Mouse (Mus musculus) intestine, postnatal 0 days (tissue): Measurements from ENCODE around the gene Chst1. TPM values are rescaled to one million over a fixed set of nuclear protein-coding genes. Genes with fewer than 3 reads are reported as not detected.

Source experiments
- ATAC-seq: fragments of 200-750 bp; cut with Nextera tagmentation; 2 replicates; pipeline ENCODE4 v1.8.0; 2017; ENCODE audit warnings: mild to moderate bottlenecking, moderate TSS enrichment, moderate library complexity
- H3K27ac ChIP-seq: fragments of 300-500 bp; sonication (generic); 2 replicates; pipeline ENCODE4 v1.5.1; 2014; ENCODE audit warnings: mild to moderate bottlenecking, low read depth, low read length, moderate library complexity
- H3K27me3 ChIP-seq: fragments of 300-500 bp; sonication (generic); replicated peaks from 2 replicates; pipeline ENCODE4 v1.6.1; 2014; ENCODE audit warnings: low read length, mixed read lengths; ENCODE audit not compliant: control insufficient read depth, insufficient read depth
- H3K36me3 ChIP-seq: fragments of 300-500 bp; sonication (generic); 2 replicates; pipeline ENCODE4 v1.6.1; 2014; ENCODE audit warnings: mild to moderate bottlenecking, moderate library complexity; ENCODE audit not compliant: control insufficient read depth, insufficient read depth
- H3K4me1 ChIP-seq: fragments of 300-500 bp; sonication (generic); replicated peaks from 2 replicates; pipeline ENCODE4 v1.6.1; 2014; ENCODE audit warnings: antibody characterized with exemption, low read length, mixed read lengths; ENCODE audit not compliant: control insufficient read depth, insufficient read depth
- H3K4me2 ChIP-seq: fragments of 300-500 bp; sonication (generic); replicated peaks from 2 replicates; pipeline ENCODE4 v1.6.1; 2014; ENCODE audit warnings: low read depth, mild to moderate bottlenecking, moderate library complexity
- H3K4me3 ChIP-seq: fragments of 300-500 bp; sonication (generic); 2 replicates; pipeline ENCODE4 v1.5.1; 2014; ENCODE audit warnings: low read depth, low read length
- H3K9ac ChIP-seq: fragments of 300-500 bp; sonication (generic); 2 replicates; pipeline ENCODE4 v1.6.1; 2014; ENCODE audit warnings: mild to moderate bottlenecking, low read depth, low read length
- H3K9me3 ChIP-seq: fragments of 300-500 bp; sonication (generic); 2 replicates; pipeline ENCODE4 v1.6.1; 2016; ENCODE audit warnings: mixed run types; ENCODE audit not compliant: control insufficient read depth
- CTCF ChIP-seq: sonication (generic); IDR thresholded peaks from 2 replicates; pipeline ENCODE4 v1.5.1; 2016; ENCODE audit warnings: low read depth, mild to moderate bottlenecking, control low read depth, antibody characterized with exemption, moderate library complexity
- WGBS: fragments of 180-500 bp; shearing (Covaris S2); extraction: QIAGEN DNeasy Blood & Tissue Kit; methylation state at CpG from one replicate; pipeline ENCODE4 v1.1.7; 2014; 5-methylcytosine and 5-hydroxymethylcytosine counted together
- polyA plus RNA-seq: library from polyadenylated mRNA; unstranded; fragments of >200 nt; fragmentation: Nextera tagmentation; extraction: Ambion mirVana; gene quantifications from 2 replicates; pipeline ENCODE4 v1.2.1, GENCODE M21; 2015

Gene Chst1
- polyA plus RNA-seq, 1 experiment from 2014 or later: 2.2 TPM

DNA sequence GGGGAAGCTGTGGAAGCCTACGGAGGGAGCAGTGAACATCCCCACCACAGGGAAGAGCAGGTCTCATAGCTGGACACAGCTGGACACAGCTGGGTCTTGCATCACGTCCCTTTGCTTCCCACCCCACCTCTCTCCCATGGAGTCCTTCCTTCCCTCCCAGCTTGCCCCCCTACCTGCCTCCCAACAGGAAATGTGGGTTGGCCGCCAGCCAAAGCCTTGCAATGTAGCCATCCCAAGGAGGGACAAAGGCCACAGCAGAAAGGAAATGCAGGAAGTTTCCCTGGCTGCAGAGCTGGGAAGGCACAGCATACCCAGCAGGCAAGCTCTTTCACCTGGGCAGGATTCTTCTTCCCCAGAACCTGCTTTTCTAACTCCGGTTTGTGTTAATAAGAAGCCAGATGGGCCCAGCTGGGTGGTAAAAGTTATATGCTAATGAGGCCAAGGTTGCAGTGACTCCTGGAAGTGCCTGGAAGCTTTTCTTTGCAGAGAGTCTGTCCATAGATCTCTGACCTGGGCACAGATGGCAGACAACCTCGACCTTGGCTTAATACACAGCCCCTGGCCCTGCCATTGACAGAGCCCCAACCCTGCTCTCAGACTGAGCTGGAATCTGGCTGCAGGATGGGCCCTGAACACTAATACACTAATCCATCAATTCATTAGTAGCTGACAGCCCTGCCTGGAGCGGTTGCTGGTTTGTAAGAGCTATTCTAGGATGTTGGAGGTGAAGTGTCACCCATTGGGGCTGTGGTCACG is 46.0 kb downstream of the Chst1 start:
- 19% methylated on average over 7 of the region's 7 CpGs for WGBS
- H3K4me2 ChIP-seq: 0 out of 2 replicates have a peak overlapping the region, but pooled peaks have one; percentile 3
- ATAC-seq: peak; percentile 80
- H3K36me3 ChIP-seq: no peaks in the 10 kb centered on the region
- H3K27me3 ChIP-seq: no peaks in the 10 kb centered on the region
- no peak overlapping the region; the same call in none of the 2 replicates for H3K27ac ChIP-seq
- no peaks in the 10 kb centered on the region for H3K4me1 ChIP-seq
- TF ChIP-seq CTCF: 0 out of 2 replicates have a peak, but pooled peaks have one; percentile 8
- H3K9ac ChIP-seq: no peak overlapping the region
- H3K9me3 ChIP-seq: no peaks in the 10 kb centered on the region
- H3K4me3 ChIP-seq: no peak overlapping the region

DNA sequence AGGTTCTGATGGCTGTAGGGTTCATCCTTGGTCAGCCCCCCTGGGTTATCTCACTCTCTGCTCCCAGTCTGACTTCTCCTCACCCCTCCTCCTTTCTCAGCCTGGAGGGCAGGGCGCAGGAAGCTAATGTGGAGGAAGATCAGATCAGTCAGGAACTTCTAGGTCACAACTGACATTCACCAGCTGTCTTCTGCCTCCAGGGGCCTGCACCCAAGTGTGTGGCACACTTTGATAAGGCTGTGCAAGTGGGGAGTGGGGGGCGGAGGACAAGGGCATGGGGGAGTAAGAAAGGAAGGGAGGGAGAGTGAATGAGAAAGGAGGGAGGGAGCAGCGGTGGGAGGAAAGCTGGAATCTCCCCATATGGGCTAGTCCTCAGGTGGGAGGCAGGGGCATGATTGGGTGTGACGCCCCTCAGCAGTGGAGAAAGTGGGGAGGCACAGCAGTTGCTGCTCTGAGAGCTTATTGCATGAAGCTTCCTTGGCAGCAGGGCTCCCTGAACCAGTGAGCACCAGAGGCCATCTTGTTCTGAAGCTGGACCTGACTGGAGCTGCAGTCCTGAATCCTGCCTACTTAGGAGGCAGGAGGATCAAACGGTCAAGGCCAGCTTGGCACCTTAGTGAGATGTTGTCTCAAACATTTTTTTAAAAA is 49.8 kb downstream of the Chst1 start:
- no peak for TF ChIP-seq CTCF
- no peak for ATAC-seq
- Histone ChIP-seq H3K9me3 (no peaks in the 10 kb centered on the region), H3K4me2 (no peak overlapping the region), H3K4me3 (no peak overlapping the region), H3K27me3 (no peaks in the 10 kb centered on the region), H3K36me3 (no peaks in the 10 kb centered on the region), H3K27ac (no peak overlapping the region), H3K4me1 (no peaks in the 10 kb centered on the region), H3K9ac (no peak overlapping the region)
- 61% methylated on average over 5 of the region's 5 CpGs for WGBS

DNA sequence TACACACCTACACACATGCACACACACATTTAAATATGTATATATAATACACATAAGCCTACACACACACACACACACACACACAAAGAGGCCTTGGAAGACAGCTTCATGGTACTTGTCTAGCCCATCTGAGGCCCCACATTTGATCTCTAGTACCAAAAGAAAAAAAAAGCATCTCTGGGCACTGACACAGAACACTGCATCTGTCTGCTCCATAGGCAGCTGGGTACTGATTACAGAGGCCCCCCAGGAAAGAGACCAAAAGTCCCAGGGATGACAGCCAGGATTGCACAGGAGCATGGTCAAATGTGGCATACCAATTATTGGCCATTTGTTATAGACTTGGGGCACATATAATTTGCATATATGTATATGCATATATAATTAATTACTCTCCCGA is 50.9 kb downstream of the Chst1 start:
- no peaks in the 10 kb centered on the region for H3K9me3 ChIP-seq
- no peaks in the 10 kb centered on the region for H3K27me3 ChIP-seq
- TF ChIP-seq CTCF: no peak
- no peak overlapping the region for H3K4me3 ChIP-seq
- 56% methylated on average over 1 of the region's 1 CpGs for WGBS
- no peak overlapping the region for H3K27ac ChIP-seq
- no peak overlapping the region for H3K4me2 ChIP-seq
- H3K9ac ChIP-seq: no peak overlapping the region
- no peaks in the 10 kb centered on the region for H3K36me3 ChIP-seq
- no peaks in the 10 kb centered on the region for H3K4me1 ChIP-seq
- ATAC-seq: no peak

DNA sequence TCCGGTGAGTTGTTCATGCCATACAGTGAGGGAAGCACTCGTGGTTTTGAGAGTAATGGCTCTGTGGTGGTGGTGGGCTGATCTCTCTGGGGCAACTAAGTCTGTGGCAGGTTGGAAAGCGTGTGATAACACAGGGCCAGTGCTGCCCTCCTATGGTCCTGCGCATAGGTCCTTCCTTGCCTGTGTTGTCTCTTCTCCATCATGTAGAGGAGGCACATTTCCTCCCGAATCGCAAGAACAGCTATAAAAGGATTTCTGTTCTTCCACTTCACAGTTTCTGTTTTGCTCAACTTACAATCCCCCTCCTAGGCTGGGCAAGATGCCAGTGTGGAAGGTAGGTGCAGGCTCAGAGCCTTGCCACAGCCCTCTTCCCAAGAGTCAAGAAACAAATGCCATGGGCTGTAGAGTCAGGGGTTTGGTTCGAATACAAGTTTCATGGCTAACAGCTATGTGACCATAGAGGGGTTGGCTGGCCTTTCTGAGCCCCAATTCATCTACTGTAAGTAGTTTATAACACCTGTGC is 51.8 kb downstream of the Chst1 start:
- Histone ChIP-seq H3K9me3 (no peaks in the 10 kb centered on the region), H3K36me3 (no peaks in the 10 kb centered on the region), H3K9ac (no peak overlapping the region), H3K4me2 (no peak overlapping the region), H3K4me3 (no peak overlapping the region), H3K27ac (no peak overlapping the region), H3K27me3 (no peaks in the 10 kb centered on the region), H3K4me1 (no peaks in the 10 kb centered on the region)
- WGBS: 74% methylated on average over 7 of the region's 7 CpGs
- TF ChIP-seq CTCF: no peak
- ATAC-seq: no peak

DNA sequence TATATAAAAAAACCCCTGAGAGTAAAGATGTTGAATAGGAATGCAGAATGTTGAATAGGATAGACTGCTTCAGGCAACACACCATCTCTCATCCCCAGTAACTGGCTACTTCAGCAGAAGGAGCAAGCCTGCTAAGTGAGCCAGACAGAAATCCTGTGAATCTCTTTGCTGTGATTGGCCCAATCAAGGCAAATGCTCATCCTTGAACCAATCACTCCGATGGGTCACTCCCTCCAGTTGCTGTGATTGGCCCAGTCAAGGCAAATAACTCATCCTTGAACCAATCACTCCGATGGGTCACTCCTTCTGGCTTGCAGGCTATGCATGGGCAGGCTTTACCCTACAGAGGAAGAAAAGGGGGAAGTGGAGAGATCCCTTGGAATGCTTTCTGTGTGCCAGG is 57.7 kb downstream of the Chst1 start:
- no peaks in the 10 kb centered on the region for H3K36me3 ChIP-seq
- H3K9ac ChIP-seq: no peak overlapping the region
- WGBS: 81% methylated on average over 2 of the region's 2 CpGs
- H3K27me3 ChIP-seq: no peaks in the 10 kb centered on the region
- TF ChIP-seq CTCF: no peak
- H3K4me3 ChIP-seq: no peak overlapping the region
- ATAC-seq: no peak
- H3K9me3 ChIP-seq: no peaks in the 10 kb centered on the region
- H3K4me2 ChIP-seq: no peak overlapping the region
- no peak overlapping the region for H3K27ac ChIP-seq
- no peaks in the 10 kb centered on the region for H3K4me1 ChIP-seq

DNA sequence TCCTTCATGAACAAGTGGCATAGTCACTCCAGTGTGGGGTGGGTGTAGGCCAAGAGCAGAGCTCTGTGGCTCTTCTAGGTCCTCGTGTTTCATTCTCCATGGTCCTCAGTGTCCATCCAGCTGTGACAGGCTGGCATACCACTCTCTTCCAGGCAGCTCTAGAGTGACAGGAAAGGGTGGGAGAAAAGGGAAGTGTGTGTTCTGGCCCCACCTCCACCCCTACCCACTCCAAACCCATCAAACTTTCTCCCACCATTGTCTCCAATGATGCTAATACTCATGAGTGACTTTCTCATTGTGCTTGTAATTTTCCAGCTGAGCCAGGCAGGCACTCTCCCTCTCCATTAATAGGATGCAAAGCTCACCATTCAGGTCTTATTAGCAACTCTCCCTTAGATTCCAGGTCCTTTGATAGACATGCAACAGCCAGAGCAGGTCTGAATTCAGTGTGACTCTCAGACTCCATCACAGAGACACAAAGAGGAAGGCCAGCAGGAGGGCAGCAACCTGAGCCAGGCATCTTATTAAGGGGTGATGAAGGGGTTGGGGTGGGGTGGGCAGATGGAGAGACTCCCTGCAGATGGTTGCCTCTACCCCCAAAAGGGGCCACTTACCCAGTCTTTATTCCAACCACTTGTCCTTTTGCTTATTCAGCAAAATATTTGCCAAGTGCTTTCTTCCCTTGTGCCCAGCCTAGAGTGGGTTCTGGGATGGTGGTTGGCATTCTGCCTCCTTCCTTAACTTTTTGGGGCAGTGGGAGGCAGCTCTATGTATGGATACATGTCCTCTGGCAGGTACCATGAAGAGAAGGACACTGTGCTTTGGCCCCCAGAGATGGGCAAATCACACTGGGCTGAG is 59.0 kb downstream of the Chst1 start:
- no peaks in the 10 kb centered on the region for H3K9me3 ChIP-seq
- H3K9ac ChIP-seq: no peak overlapping the region
- H3K4me1 ChIP-seq: no peaks in the 10 kb centered on the region
- WGBS: 75% methylated on average over 1 of the region's 1 CpGs
- no peak for TF ChIP-seq CTCF
- H3K27ac ChIP-seq: no peak overlapping the region
- H3K4me3 ChIP-seq: no peak overlapping the region
- no peaks in the 10 kb centered on the region for H3K36me3 ChIP-seq
- H3K27me3 ChIP-seq: no peaks in the 10 kb centered on the region
- H3K4me2 ChIP-seq: no peak overlapping the region
- ATAC-seq: no peak
